Comparison of ENCODE assay signal across 26 mouse cellular contexts in the genomic region with DNA sequence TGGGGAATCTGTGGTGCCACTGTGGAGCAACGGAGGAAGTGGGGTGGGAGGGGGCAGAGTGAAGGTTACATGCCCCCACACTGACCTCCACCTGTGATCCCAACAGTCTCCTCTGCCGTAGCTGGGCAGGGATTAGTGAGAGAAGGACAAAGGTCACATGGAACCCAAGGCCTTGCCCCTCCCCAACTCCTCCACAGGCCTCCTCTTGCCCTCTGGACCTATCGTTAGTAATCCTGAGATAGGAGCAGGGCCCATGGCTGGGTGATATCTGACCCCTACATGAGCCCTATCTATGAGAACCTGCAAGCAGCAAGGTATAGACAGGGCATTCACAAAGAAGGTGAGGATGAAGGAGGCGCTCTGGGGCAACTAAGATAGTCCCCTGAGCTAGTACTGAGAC. TPM values are rescaled to one million over a fixed set of nuclear protein-coding genes. Genes with fewer than 3 reads are reported as not detected.
DNase-seq lines count a peak whose midpoint lies in the region; ATAC-seq and TF ChIP-seq lines count a peak whose summit lies in the region.
"Had no signal": no experiment of that assay in that cellular context is flagged by ENCODE, and none has a peak within 500 bp of the region (broad histone marks: within the 10 kb centered on the region; RNA-seq: fewer than 3 reads in every experiment).

No protein-coding gene starts in this region.

- peak; percentile 75 for DNase-seq in kidney, adult 2 months
- DNase-seq in embryonic facial prominence, embryonic 10.5 days (ENCODE audit: low spot score) = no peak
- no peak for DNase-seq in cerebellum, adult 11-12 months
- no peak for DNase-seq in cerebellum, adult 11 months
- DNase-seq in ovary, postnatal 10 days (ENCODE audit: low spot score) = no peak
- DNase-seq: embryo, embryonic 11 days; forebrain, postnatal 0 days; gastrocnemius, postnatal 14 days; heart, adult 11 months; heart, postnatal 14 days; lung, adult 18-20 months; lung, postnatal 10 days; right cerebral cortex, adult 18-20 months; right cerebral cortex, postnatal 4 days had no signal

- TF ChIP-seq CTCF in kidney, adult 2 months (conservative IDR thresholded peaks at IDR 0.05; ENCODE audit: insufficient read depth, insufficient read length, low read depth, low read length) = no peak

- no peak for ATAC-seq in kidney, embryonic 15.5 days (replicated peaks; ENCODE audit: low FRiP score)
- ATAC-seq in intestine, embryonic 16.5 days = peak; percentile 75
- peak; percentile 29 for ATAC-seq in liver, embryonic 15.5 days (ENCODE audit: insufficient read depth)
- ATAC-seq: forebrain, postnatal 0 days had no signal

- no peak overlapping the region for H3K4me3 ChIP-seq in kidney, adult 2 months (ENCODE audit: insufficient read depth, low read depth, low read length)
- H3K4me3 ChIP-seq in kidney, embryonic 15.5 days (replicated peaks) = no peak overlapping the region
- H3K4me3 ChIP-seq in embryonic facial prominence, embryonic 10.5 days = no peak overlapping the region
- H3K4me3 ChIP-seq in intestine, embryonic 16.5 days (ENCODE audit: low read length) = peak overlapping the region; percentile 30
- H3K4me3 ChIP-seq in liver, embryonic 15.5 days (replicated peaks) = no peak overlapping the region
- H3K4me3 ChIP-seq: embryonic facial prominence, embryonic 15.5 days; heart, embryonic 13.5 days; left cerebral cortex, adult 2 months; limb, embryonic 10.5 days; midbrain, embryonic 10.5 days had no signal

- no peaks in the 10 kb centered on the region for H3K27me3 ChIP-seq in kidney, adult 2 months (replicated peaks; ENCODE audit: control insufficient read depth, insufficient read depth, low read length)
- H3K27me3 ChIP-seq in kidney, embryonic 15.5 days = peaks cover 16% of the 10 kb centered on the region; the same call in 1 of the 2 replicates
- H3K27me3 ChIP-seq in embryonic facial prominence, embryonic 10.5 days (replicated peaks; ENCODE audit: low read depth, poor library complexity, severe bottlenecking) = peaks cover 34% of the 10 kb centered on the region
- H3K27me3 ChIP-seq in intestine, embryonic 16.5 days (replicated peaks; ENCODE audit: control insufficient read depth, insufficient read depth, low read length) = no peaks in the 10 kb centered on the region
- no peaks in the 10 kb centered on the region for H3K27me3 ChIP-seq in liver, embryonic 15.5 days
- H3K27me3 ChIP-seq: embryonic facial prominence, embryonic 15.5 days had no signal

- peak overlapping the region; percentile 41; the same call in 1 of the 2 replicates for H3K27ac ChIP-seq in kidney, adult 2 months (ENCODE audit: insufficient read depth, low read depth, low read length)
- no peak overlapping the region for H3K27ac ChIP-seq in kidney, embryonic 15.5 days
- H3K27ac ChIP-seq in embryonic facial prominence, embryonic 10.5 days (replicated peaks) = 0 out of 2 replicates have a peak overlapping the region, but pooled peaks have one; percentile 21
- H3K27ac ChIP-seq in intestine, embryonic 16.5 days (ENCODE audit: low read length) = peak overlapping the region; percentile 92
- 0 out of 2 replicates have a peak overlapping the region, but pooled peaks have one; percentile 43 for H3K27ac ChIP-seq in liver, embryonic 15.5 days (replicated peaks)
- H3K27ac ChIP-seq: embryonic facial prominence, embryonic 15.5 days; heart, embryonic 13.5 days; left cerebral cortex, adult 2 months; limb, embryonic 10.5 days; midbrain, embryonic 10.5 days had no signal

- no peaks in the 10 kb centered on the region for H3K36me3 ChIP-seq in kidney, adult 2 months (ENCODE audit: control insufficient read depth, insufficient read depth, low read length)
- no peaks in the 10 kb centered on the region for H3K36me3 ChIP-seq in kidney, embryonic 15.5 days
- H3K36me3 ChIP-seq in embryonic facial prominence, embryonic 10.5 days (replicated peaks) = no peaks in the 10 kb centered on the region
- no peaks in the 10 kb centered on the region for H3K36me3 ChIP-seq in intestine, embryonic 16.5 days (ENCODE audit: control insufficient read depth, insufficient read depth, low read length)
- no peaks in the 10 kb centered on the region for H3K36me3 ChIP-seq in liver, embryonic 15.5 days (replicated peaks)
- H3K36me3 ChIP-seq: embryonic facial prominence, embryonic 15.5 days; heart, embryonic 13.5 days; limb, embryonic 10.5 days; midbrain, embryonic 10.5 days had no signal

- TF ChIP-seq POLR2A in kidney, adult 2 months (IDR thresholded peaks at IDR 0.05; ENCODE audit: low read depth, low read length) = no peak

- H3K4me1 ChIP-seq in kidney, adult 2 months (ENCODE audit: control insufficient read depth, insufficient read depth, low read length) = 0 out of 2 replicates have a peak, but pooled peaks cover 6% of the 10 kb centered on the region
- peaks cover 3% of the 10 kb centered on the region for H3K4me1 ChIP-seq in kidney, embryonic 15.5 days
- H3K4me1 ChIP-seq in embryonic facial prominence, embryonic 10.5 days = peaks cover 11% of the 10 kb centered on the region
- peaks cover 17% of the 10 kb centered on the region for H3K4me1 ChIP-seq in intestine, embryonic 16.5 days (ENCODE audit: control insufficient read depth, insufficient read depth, low read length)
- H3K4me1 ChIP-seq in liver, embryonic 15.5 days (replicated peaks) = peaks cover 18% of the 10 kb centered on the region
- H3K4me1 ChIP-seq: heart, embryonic 13.5 days had no signal

- H3K4me2 ChIP-seq in kidney, embryonic 15.5 days = no peak overlapping the region
- H3K4me2 ChIP-seq in intestine, embryonic 16.5 days (ENCODE audit: low read depth, low read length) = peak overlapping the region; percentile 44
- H3K4me2 ChIP-seq in liver, embryonic 15.5 days = no peak overlapping the region
- H3K4me2 ChIP-seq: embryonic facial prominence, embryonic 15.5 days; heart, embryonic 13.5 days had no signal

- WGBS in kidney, adult 2 months = 69% methylated on average over 4 of the region's 4 CpGs
- 55% methylated on average over 4 of the region's 4 CpGs for WGBS in kidney, embryonic 15.5 days
- 47% methylated on average over 4 of the region's 4 CpGs for WGBS in embryonic facial prominence, embryonic 10.5 days
- WGBS in intestine, embryonic 16.5 days = 43% methylated on average over 4 of the region's 4 CpGs
- 43% methylated on average over 4 of the region's 4 CpGs for WGBS in liver, embryonic 15.5 days (ENCODE audit: insufficient replicate concordance)

- no peak overlapping the region for H3K9ac ChIP-seq in kidney, embryonic 15.5 days
- H3K9ac ChIP-seq in intestine, embryonic 16.5 days (ENCODE audit: low read depth, low read length) = peak overlapping the region; percentile 62
- no peak overlapping the region for H3K9ac ChIP-seq in liver, embryonic 15.5 days
- H3K9ac ChIP-seq: embryonic facial prominence, embryonic 15.5 days; forebrain, postnatal 0 days; heart, embryonic 13.5 days had no signal

- no peaks in the 10 kb centered on the region for H3K9me3 ChIP-seq in kidney, embryonic 15.5 days (replicated peaks)
- no peaks in the 10 kb centered on the region for H3K9me3 ChIP-seq in embryonic facial prominence, embryonic 10.5 days
- no peaks in the 10 kb centered on the region for H3K9me3 ChIP-seq in intestine, embryonic 16.5 days (ENCODE audit: control insufficient read depth, low read length)
- no peaks in the 10 kb centered on the region for H3K9me3 ChIP-seq in liver, embryonic 15.5 days (replicated peaks)
- H3K9me3 ChIP-seq: embryonic facial prominence, embryonic 15.5 days; heart, embryonic 13.5 days; limb, embryonic 10.5 days; midbrain, embryonic 10.5 days had no signal

RNA-seq across cellular contexts. Expression of a gene that starts 0.2 kb away (rescaled TPM):
- 39.2 and 43.8 TPM in 2 replicates for polyA plus RNA-seq in kidney, adult 2 months (2012; rRNA removed)
- polyA plus RNA-seq in kidney, embryonic 15.5 days (2015; fragmentation: Nextera tagmentation; extraction: Ambion mirVana) = 0.93 TPM in 1 of 2 replicates, not detected in the other
- not detected in 2 replicates for polyA plus RNA-seq in embryonic facial prominence, embryonic 10.5 days (2016; fragmentation: Nextera tagmentation; extraction: Ambion mirVana)
- polyA plus RNA-seq in intestine, embryonic 16.5 days (2015; fragmentation: Nextera tagmentation; extraction: Ambion mirVana) = 590 and 929 TPM in 2 replicates
- polyA plus RNA-seq in liver, embryonic 15.5 days (2015; fragmentation: Nextera tagmentation; extraction: Ambion mirVana) = 6.6 and 6.8 TPM in 2 replicates
- polyA plus RNA-seq: embryonic facial prominence, embryonic 15.5 days; heart, embryonic 13.5 days; hindbrain, embryonic 11.5 days; limb, embryonic 10.5 days; midbrain, embryonic 10.5 days; midbrain, postnatal 0 days; neural tube, embryonic 14.5 days had no signal

RNA-seq across cellular contexts. Expression of a gene that starts 4.8 kb away (rescaled TPM):
- polyA plus RNA-seq in kidney, adult 2 months (2012; rRNA removed) = 5.7 and 6.9 TPM in 2 replicates
- polyA plus RNA-seq in kidney, embryonic 15.5 days (2015; fragmentation: Nextera tagmentation; extraction: Ambion mirVana) = not detected in 2 replicates
- polyA plus RNA-seq in embryonic facial prominence, embryonic 10.5 days (2016; fragmentation: Nextera tagmentation; extraction: Ambion mirVana) = not detected in 2 replicates
- 1,729 and 3,070 TPM in 2 replicates for polyA plus RNA-seq in intestine, embryonic 16.5 days (2015; fragmentation: Nextera tagmentation; extraction: Ambion mirVana)
- 0.33 TPM in 2 replicates for polyA plus RNA-seq in liver, embryonic 15.5 days (2015; fragmentation: Nextera tagmentation; extraction: Ambion mirVana)
- polyA plus RNA-seq: forebrain, postnatal 0 days; heart, embryonic 13.5 days; hindbrain, embryonic 11.5 days; limb, embryonic 10.5 days; midbrain, embryonic 10.5 days; midbrain, postnatal 0 days; neural tube, embryonic 14.5 days had no signal

RNA-seq across cellular contexts. Expression of a gene that starts 7.3 kb away (rescaled TPM):
- 1.0 and 1.2 TPM in 2 replicates for polyA plus RNA-seq in kidney, adult 2 months (2012; rRNA removed)
- polyA plus RNA-seq in kidney, embryonic 15.5 days (2015; fragmentation: Nextera tagmentation; extraction: Ambion mirVana) = 32.7 and 67.5 TPM in 2 replicates
- polyA plus RNA-seq in embryonic facial prominence, embryonic 10.5 days (2016; fragmentation: Nextera tagmentation; extraction: Ambion mirVana) = 1.4 TPM in 2 replicates
- 3,214 and 4,275 TPM in 2 replicates for polyA plus RNA-seq in intestine, embryonic 16.5 days (2015; fragmentation: Nextera tagmentation; extraction: Ambion mirVana)
- polyA plus RNA-seq in liver, embryonic 15.5 days (2015; fragmentation: Nextera tagmentation; extraction: Ambion mirVana) = 5,098 and 5,983 TPM in 2 replicates

RNA-seq across cellular contexts. Expression of a gene that starts 32.8 kb away (rescaled TPM):
- 0.16 TPM in 1 of 2 replicates, not detected in the other for polyA plus RNA-seq in kidney, adult 2 months (2012; rRNA removed)
- not detected in 2 replicates for polyA plus RNA-seq in kidney, embryonic 15.5 days (2015; fragmentation: Nextera tagmentation; extraction: Ambion mirVana)
- polyA plus RNA-seq in embryonic facial prominence, embryonic 10.5 days (2016; fragmentation: Nextera tagmentation; extraction: Ambion mirVana) = not detected in 2 replicates
- 0.33 and 0.35 TPM in 2 replicates for polyA plus RNA-seq in intestine, embryonic 16.5 days (2015; fragmentation: Nextera tagmentation; extraction: Ambion mirVana)
- 0.69 and 1.3 TPM in 2 replicates for polyA plus RNA-seq in liver, embryonic 15.5 days (2015; fragmentation: Nextera tagmentation; extraction: Ambion mirVana)
- polyA plus RNA-seq: cerebellum, adult 2 months; embryonic facial prominence, embryonic 15.5 days; forebrain, postnatal 0 days; heart, embryonic 13.5 days; hindbrain, embryonic 11.5 days; midbrain, embryonic 10.5 days; midbrain, postnatal 0 days; neural tube, embryonic 14.5 days had no signal

RNA-seq across cellular contexts. Expression of a gene that starts 37.2 kb away (rescaled TPM):
- polyA plus RNA-seq in kidney, adult 2 months (2012; rRNA removed) = 16.6 and 19.3 TPM in 2 replicates
- polyA plus RNA-seq in kidney, embryonic 15.5 days (2015; fragmentation: Nextera tagmentation; extraction: Ambion mirVana) = 58.9 and 61.0 TPM in 2 replicates
- 70.8 and 71.1 TPM in 2 replicates for polyA plus RNA-seq in embryonic facial prominence, embryonic 10.5 days (2016; fragmentation: Nextera tagmentation; extraction: Ambion mirVana)
- polyA plus RNA-seq in intestine, embryonic 16.5 days (2015; fragmentation: Nextera tagmentation; extraction: Ambion mirVana) = 47.6 and 50.0 TPM in 2 replicates
- 23.4 and 27.4 TPM in 2 replicates for polyA plus RNA-seq in liver, embryonic 15.5 days (2015; fragmentation: Nextera tagmentation; extraction: Ambion mirVana)

Comparison
In these comparisons a context has a peak if more than half of its experiments do, and no peak if none do; other contexts are left out.
1. RNA of a gene that starts 0.2 kb away (polyA plus RNA-seq): 590 to 929 TPM in intestine, embryonic 16.5 days; 39.2 to 43.8 TPM in kidney, adult 2 months, 6.6 to 6.8 TPM in liver, embryonic 15.5 days, 0.93 TPM in kidney, embryonic 15.5 days and not detected in embryonic facial prominence, embryonic 10.5 days; every median in the first group is over 10 times any median in the second.
2. RNA of a gene that starts 4.8 kb away (polyA plus RNA-seq): 1,729 to 3,070 TPM in intestine, embryonic 16.5 days; 5.7 to 6.9 TPM in kidney, adult 2 months, 0.33 TPM in liver, embryonic 15.5 days, not detected in embryonic facial prominence, embryonic 10.5 days and not detected in kidney, embryonic 15.5 days; every median in the first group is over 100 times any median in the second.
3. RNA of a gene that starts 7.3 kb away (polyA plus RNA-seq): 5,098 to 5,983 TPM in liver, embryonic 15.5 days and 3,214 to 4,275 TPM in intestine, embryonic 16.5 days; 32.7 to 67.5 TPM in kidney, embryonic 15.5 days, 1.4 TPM in embryonic facial prominence, embryonic 10.5 days and 1.0 to 1.2 TPM in kidney, adult 2 months; every median in the first group is over 10 times any median in the second.